In the genomic region with DNA sequence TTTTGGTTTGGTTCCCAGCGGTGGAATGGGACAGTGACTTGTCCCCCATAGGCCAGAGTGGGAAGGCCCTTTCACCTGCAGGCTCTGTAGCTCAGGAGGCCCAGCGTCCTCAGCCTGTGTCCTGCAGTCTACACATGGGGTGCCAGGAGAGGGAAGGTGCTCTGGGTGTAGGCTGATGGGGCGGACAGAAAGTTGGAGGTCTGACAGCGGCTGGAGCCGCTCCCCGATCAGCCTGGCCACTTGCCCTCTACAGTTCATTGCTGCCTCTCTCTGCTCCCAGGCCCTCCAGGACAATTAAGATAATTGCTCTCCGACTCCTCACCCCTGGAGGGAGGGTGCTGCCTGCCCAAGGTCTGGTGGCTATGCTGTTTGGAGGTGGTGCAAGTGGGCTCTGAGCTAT, we compare ENCODE assay signal across 13 mouse cellular contexts.
"Had no signal": no experiment of that assay in that cellular context is flagged by ENCODE, and none has a peak within 500 bp of the region (broad histone marks: within the 10 kb centered on the region; RNA-seq: fewer than 3 reads in every experiment).

No protein-coding gene starts in this region.

- H3K9me3 ChIP-seq: limb, embryonic 10.5 days; liver, embryonic 15.5 days; midbrain, embryonic 13.5 days; stomach, embryonic 15.5 days had no signal

- ATAC-seq: lung, postnatal 0 days; midbrain, embryonic 13.5 days had no signal

- DNase-seq: kidney, postnatal 10 days; lung, adult 2 months; lung, postnatal 36 days; right cerebral cortex, postnatal 14 days; thymus, adult 2 months; thymus, postnatal 25 days had no signal

- H3K27ac ChIP-seq: limb, embryonic 10.5 days; liver, embryonic 15.5 days; midbrain, embryonic 13.5 days; stomach, embryonic 15.5 days had no signal

- H3K4me3 ChIP-seq: limb, embryonic 10.5 days; liver, embryonic 15.5 days; midbrain, embryonic 13.5 days; myocyte; stomach, embryonic 15.5 days had no signal

- H3K27me3 ChIP-seq: midbrain, embryonic 13.5 days; stomach, embryonic 15.5 days had no signal

- H3K4me1 ChIP-seq: liver, embryonic 15.5 days had no signal

- H3K4me2 ChIP-seq: liver, embryonic 11.5 days; liver, embryonic 15.5 days; midbrain, embryonic 13.5 days; stomach, embryonic 15.5 days had no signal

- H3K36me3 ChIP-seq: limb, embryonic 10.5 days; liver, embryonic 15.5 days; midbrain, embryonic 13.5 days; stomach, embryonic 15.5 days had no signal

- H3K9ac ChIP-seq: liver, embryonic 15.5 days; midbrain, embryonic 13.5 days; stomach, embryonic 15.5 days had no signal
